Mouse (Mus musculus): ENCODE measurements at regions not wholly inside any gene's neighbourhood (a gene's known extent, or its start where the extent isn't known, plus 50 kb on each side); places are given as distances from the start of the nearest gene placed in this dataset.
"Not testable (repeated sequence)": the region's sequence is repeated elsewhere in the genome, so short reads cannot be mapped to it uniquely, and the experiment has no call there.

- DNase-seq (ENCODE audit: extremely low read depth, insufficient read length, low spot score) = peak; percentile 21
These were observed 132.8 kb upstream of the 1700056E22Rik start for GRCm38 (mm10) chr1:184166951-184167350.

GRCm38 (mm10) chr1:184162526-184162925, 128.4 kb upstream of the 1700056E22Rik start:
- not testable (repeated sequence) for DNase-seq (ENCODE audit: extremely low read depth, insufficient read length, low spot score)

GRCm38 (mm10) chr1:184147713-184148112, 113.6 kb upstream of the 1700056E22Rik start:
- DNase-seq (ENCODE audit: extremely low read depth, insufficient read length, low spot score) = no peak

GRCm38 (mm10) chr1:184142974-184143373, 108.9 kb upstream of the 1700056E22Rik start:
- DNase-seq (ENCODE audit: extremely low read depth, insufficient read length, low spot score) = no peak

GRCm38 (mm10) chr1:184140486-184140885, 106.4 kb upstream of the 1700056E22Rik start:
- DNase-seq (ENCODE audit: extremely low read depth, insufficient read length, low spot score) = peak; percentile 54

GRCm38 (mm10) chr1:184140082-184140481, 106.0 kb upstream of the 1700056E22Rik start:
- peak; percentile 21 for DNase-seq (ENCODE audit: extremely low read depth, insufficient read length, low spot score)

GRCm38 (mm10) chr1:184138661-184139060, 104.6 kb upstream of the 1700056E22Rik start:
- no peak for DNase-seq (ENCODE audit: extremely low read depth, insufficient read length, low spot score)

- DNase-seq (ENCODE audit: extremely low read depth, insufficient read length, low spot score) = no peak
These were observed 96.8 kb upstream of the 1700056E22Rik start for GRCm38 (mm10) chr1:184130897-184131296.

GRCm38 (mm10) chr1:184127321-184127720, 93.2 kb upstream of the 1700056E22Rik start:
- no peak for DNase-seq (ENCODE audit: extremely low read depth, insufficient read length, low spot score)

- DNase-seq (ENCODE audit: extremely low read depth, insufficient read length, low spot score) = no peak
These were observed 92.8 kb upstream of the 1700056E22Rik start for GRCm38 (mm10) chr1:184126909-184127308.

All from 3134 (cell line).